Mouse (Mus musculus): ENCODE data around the gene Cbx1. TPM values are rescaled to one million over a fixed set of nuclear protein-coding genes. Genes with fewer than 3 reads are reported as not detected.

The Cbx1 gene
- total and polyA plus RNA-seq, 2 experiments: 9.7 to 16.0 TPM

DNA sequence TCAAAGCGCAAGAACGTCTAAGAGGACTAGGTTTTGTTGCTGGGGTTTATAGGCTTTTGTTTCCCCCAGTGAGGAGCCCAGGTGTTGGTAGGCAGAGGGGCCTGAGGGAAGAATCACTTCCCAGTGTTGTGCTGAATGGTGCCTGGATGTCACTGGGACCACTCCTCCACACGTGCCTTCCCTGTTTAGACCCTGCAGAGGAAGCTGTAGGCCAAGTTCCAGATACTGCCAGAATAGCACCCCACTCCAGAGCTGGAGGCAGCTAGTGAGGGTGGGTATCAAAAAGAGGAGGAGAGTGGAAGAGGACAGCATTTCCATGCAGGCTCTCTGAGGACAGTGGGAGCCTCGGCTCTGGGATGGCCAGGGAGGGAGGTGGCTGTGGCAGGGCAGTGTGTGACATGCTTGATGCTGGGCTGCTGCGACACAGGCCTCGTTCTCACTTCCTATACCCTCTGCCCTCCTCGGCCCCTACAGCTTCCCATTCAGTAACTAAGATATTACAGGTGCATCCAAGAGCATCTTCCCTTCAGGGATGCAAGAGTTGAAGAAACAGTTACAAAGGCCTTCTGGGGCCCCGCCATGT lies 29.3 kb downstream of the Cbx1 start:
- H3K36me3 ChIP-seq (ENCODE audit: control insufficient read depth, insufficient read depth, low read length): peaks cover 51% of the 10 kb centered on the region
- TF ChIP-seq POLR2A (IDR thresholded peaks at IDR 0.05; ENCODE audit: extremely low read depth, insufficient read depth, low read length): no peak
- TF ChIP-seq CTCF (IDR thresholded peaks at IDR 0.05; ENCODE audit: low read depth, low read length): no peak
- no peak for DNase-seq (ENCODE audit: extremely low read depth, low read depth, low spot score)

DNA sequence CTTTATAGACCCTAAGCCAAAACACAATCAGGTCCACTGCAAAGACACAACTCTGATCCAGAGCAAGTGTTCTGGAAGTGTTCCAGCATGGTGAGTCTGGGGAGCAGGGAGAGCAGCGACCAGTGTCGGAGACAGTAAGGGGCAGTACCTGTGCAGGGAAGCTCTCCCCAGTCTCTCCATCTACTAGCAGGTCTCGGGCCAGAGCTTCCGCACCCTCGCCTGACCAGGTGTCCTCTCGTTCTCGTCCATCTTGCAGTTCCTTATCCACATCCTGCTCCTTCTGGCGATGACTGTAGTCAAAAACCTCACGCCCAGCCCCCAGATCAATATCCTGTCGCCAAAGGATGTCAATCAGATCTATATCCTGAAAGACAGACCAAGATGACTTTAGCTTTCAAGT lies 33.0 kb downstream of the Cbx1 start:
- Histone ChIP-seq H3K36me3 (ENCODE audit: control insufficient read depth, insufficient read depth, low read length) (peaks cover 35% of the 10 kb centered on the region), H3K4me1 (ENCODE audit: control insufficient read depth, insufficient read depth, low read length) (peaks cover 35% of the 10 kb centered on the region)

More for the DNA sequence above, 29.3 kb downstream of the Cbx1 start:
- Histone ChIP-seq H3K4me1 (ENCODE audit: control insufficient read depth, insufficient read depth, low read length) (peaks cover 8% of the 10 kb centered on the region), H3K4me3 (ENCODE audit: insufficient read depth, low read depth, low read length) (no peak overlapping the region), H3K9ac (ENCODE audit: low read depth, low read length) (no peak overlapping the region), H3K27me3 (ENCODE audit: control insufficient read depth, insufficient read depth, low read length) (no peaks in the 10 kb centered on the region), H3K27ac (replicated peaks; ENCODE audit: insufficient read depth, low read depth, low read length) (no peak overlapping the region), H3K79me2 (ENCODE audit: control insufficient read depth, insufficient read depth, low read length) (peaks cover 7% of the 10 kb centered on the region)
- 91% methylated on average over 8 of the region's 8 CpGs for WGBS

DNA sequence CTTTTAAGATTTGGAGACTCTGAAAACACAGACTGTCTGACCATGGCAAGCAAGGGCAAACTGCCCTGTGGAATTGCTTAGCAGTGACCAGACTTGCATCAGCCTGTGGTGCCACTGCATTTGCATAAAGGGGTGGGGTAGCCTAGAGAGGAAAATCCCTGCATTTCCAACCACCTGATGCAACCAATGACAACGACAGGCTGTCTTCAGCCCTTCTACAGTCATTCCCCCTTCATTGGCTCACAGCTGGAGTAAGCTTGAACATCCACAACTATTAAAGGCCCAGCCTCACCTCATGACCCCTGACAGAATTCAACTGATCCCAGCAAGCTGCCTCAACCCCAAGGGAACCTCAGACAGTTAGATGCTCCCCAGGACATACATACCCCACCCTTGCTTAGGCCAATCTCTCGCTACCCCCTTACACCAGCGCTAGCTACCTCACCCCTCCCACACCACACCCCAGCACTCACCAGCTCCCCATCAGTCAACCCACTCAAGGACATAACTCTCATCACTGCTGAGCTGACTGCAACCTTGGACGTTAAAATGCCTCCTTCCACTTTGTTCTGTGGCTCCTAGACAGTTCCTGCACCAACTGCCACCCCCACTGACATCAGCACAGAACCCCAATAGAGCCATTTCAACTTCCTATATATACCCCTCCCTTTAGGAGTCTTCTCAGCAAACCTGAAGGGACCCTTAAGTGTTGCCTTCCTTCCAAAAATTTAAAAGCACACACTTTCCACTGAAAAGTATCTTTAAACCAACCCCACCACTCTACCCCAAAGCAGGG lies 33.9 kb downstream of the Cbx1 start:
- Histone ChIP-seq H3K27ac (replicated peaks; ENCODE audit: insufficient read depth, low read depth, low read length) (peak overlapping the region; percentile 64), H3K4me1 (ENCODE audit: control insufficient read depth, insufficient read depth, low read length) (peaks cover 43% of the 10 kb centered on the region), H3K4me3 (ENCODE audit: insufficient read depth, low read depth, low read length) (no peak overlapping the region), H3K9ac (ENCODE audit: low read depth, low read length) (peak overlapping the region; percentile 41; the same call in 1 of the 2 replicates), H3K36me3 (ENCODE audit: control insufficient read depth, insufficient read depth, low read length) (peaks cover 35% of the 10 kb centered on the region), H3K79me2 (ENCODE audit: control insufficient read depth, insufficient read depth, low read length) (peaks cover 43% of the 10 kb centered on the region), H3K27me3 (ENCODE audit: control insufficient read depth, insufficient read depth, low read length) (no peaks in the 10 kb centered on the region)
- DNase-seq (ENCODE audit: extremely low read depth, low read depth, low spot score): peak; percentile 94
- WGBS: 9% methylated on average over 4 of the region's 4 CpGs
- TF ChIP-seq CTCF (IDR thresholded peaks at IDR 0.05; ENCODE audit: low read depth, low read length): no peak

More for the DNA sequence above, 33.0 kb downstream of the Cbx1 start:
- H3K9ac ChIP-seq (ENCODE audit: low read depth, low read length): no peak overlapping the region
- no peak overlapping the region for H3K4me3 ChIP-seq (ENCODE audit: insufficient read depth, low read depth, low read length)
- H3K27ac ChIP-seq (replicated peaks; ENCODE audit: insufficient read depth, low read depth, low read length): peak overlapping the region; percentile 64
- DNase-seq (ENCODE audit: extremely low read depth, low read depth, low spot score): no peak
- H3K27me3 ChIP-seq (ENCODE audit: control insufficient read depth, insufficient read depth, low read length): no peaks in the 10 kb centered on the region
- peaks cover 34% of the 10 kb centered on the region for H3K79me2 ChIP-seq (ENCODE audit: control insufficient read depth, insufficient read depth, low read length)
- WGBS: 79% methylated on average over 10 of the region's 10 CpGs
- no peak for TF ChIP-seq CTCF (IDR thresholded peaks at IDR 0.05; ENCODE audit: low read depth, low read length)
- no peak for TF ChIP-seq POLR2A (IDR thresholded peaks at IDR 0.05; ENCODE audit: extremely low read depth, insufficient read depth, low read length)

DNA sequence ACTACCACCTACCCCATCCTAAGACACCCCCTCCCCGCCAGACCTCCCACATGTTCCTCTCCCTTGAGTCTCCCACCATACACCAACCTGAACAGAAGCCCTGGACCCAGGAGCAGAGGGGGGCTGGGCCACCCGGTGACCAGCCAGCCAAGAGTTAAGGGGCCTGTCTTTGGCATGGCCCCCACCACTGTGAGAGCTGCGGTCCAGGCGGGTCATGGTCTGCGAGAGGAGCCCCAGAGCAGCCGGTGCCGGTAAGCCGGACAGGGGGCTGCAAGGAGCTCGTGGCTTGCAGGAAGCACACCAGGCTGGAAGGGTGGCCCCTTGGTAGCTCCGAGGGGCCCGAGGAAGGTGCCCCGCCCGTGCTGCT lies 34.5 kb downstream of the Cbx1 start:
- peak overlapping the region; percentile 74; the same call in 1 of the 2 replicates for H3K4me3 ChIP-seq (ENCODE audit: insufficient read depth, low read depth, low read length)
- WGBS: 12% methylated on average over 13 of the region's 13 CpGs
- H3K27ac ChIP-seq (replicated peaks; ENCODE audit: insufficient read depth, low read depth, low read length): peak overlapping the region; percentile 32; the same call in 1 of the 2 replicates
- H3K4me1 ChIP-seq (ENCODE audit: control insufficient read depth, insufficient read depth, low read length): peaks cover 43% of the 10 kb centered on the region
- H3K36me3 ChIP-seq (ENCODE audit: control insufficient read depth, insufficient read depth, low read length): peaks cover 33% of the 10 kb centered on the region
- peak overlapping the region; percentile 64 for H3K9ac ChIP-seq (ENCODE audit: low read depth, low read length)
- H3K79me2 ChIP-seq (ENCODE audit: control insufficient read depth, insufficient read depth, low read length): peaks cover 45% of the 10 kb centered on the region
- no peak for DNase-seq (ENCODE audit: extremely low read depth, low read depth, low spot score)
- H3K27me3 ChIP-seq (ENCODE audit: control insufficient read depth, insufficient read depth, low read length): no peaks in the 10 kb centered on the region
- TF ChIP-seq POLR2A (IDR thresholded peaks at IDR 0.05; ENCODE audit: extremely low read depth, insufficient read depth, low read length): no peak
- TF ChIP-seq CTCF (IDR thresholded peaks at IDR 0.05; ENCODE audit: low read depth, low read length): no peak

DNA sequence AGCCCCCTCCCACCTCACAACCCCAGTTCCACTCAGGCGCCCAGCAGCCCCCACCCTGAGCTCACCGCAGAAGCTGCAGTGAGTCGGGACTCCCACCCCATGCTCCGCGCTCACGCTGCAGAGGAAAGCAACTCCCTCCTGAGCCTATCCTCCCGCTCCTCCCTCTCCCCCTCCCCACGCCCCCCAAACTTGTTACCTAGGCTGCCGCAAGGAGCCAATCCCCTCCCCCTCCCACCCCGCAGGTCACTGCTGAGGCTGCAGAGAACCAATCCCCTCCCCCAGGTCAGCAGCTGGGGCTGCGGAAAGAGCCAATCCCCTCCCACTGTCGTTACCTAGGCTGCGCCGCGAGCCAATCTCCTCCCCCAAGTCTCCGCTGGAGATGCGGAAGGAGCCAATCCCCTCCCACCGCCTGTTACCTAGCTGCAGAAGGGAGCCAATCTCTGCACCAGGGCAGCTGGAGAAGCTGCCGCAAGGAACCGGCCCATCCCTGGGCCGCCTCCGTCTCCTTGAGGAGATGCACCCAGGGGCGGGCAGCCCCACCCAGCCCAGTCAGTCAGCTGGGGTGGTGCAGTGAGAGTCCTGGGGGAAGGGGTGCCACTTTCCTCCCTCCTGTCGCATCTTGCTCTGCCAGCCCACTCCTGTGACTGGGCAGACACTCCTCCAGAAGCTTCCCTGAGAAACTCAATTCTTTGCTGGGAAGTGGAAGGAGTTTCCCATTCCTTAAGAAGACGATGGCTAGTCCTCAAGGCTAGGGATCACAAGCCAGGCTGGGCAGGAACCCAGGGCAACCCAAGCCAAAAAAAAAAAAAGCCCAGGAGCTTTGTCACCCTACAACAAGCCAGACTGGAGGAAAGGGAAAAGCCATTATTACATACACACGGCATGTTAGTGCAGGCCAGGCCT lies 35.2 kb downstream of the Cbx1 start:
- under 1% methylated on average over 24 of the region's 26 CpGs for WGBS
- Histone ChIP-seq H3K4me1 (ENCODE audit: control insufficient read depth, insufficient read depth, low read length) (peaks cover 43% of the 10 kb centered on the region), H3K27me3 (ENCODE audit: control insufficient read depth, insufficient read depth, low read length) (no peaks in the 10 kb centered on the region), H3K9ac (ENCODE audit: low read depth, low read length) (peak overlapping the region; percentile 64), H3K79me2 (ENCODE audit: control insufficient read depth, insufficient read depth, low read length) (peaks cover 45% of the 10 kb centered on the region), H3K27ac (replicated peaks; ENCODE audit: insufficient read depth, low read depth, low read length) (peak overlapping the region; percentile 54), H3K4me3 (ENCODE audit: insufficient read depth, low read depth, low read length) (peak overlapping the region; percentile 74), H3K36me3 (ENCODE audit: control insufficient read depth, insufficient read depth, low read length) (peaks cover 33% of the 10 kb centered on the region)
- DNase-seq (ENCODE audit: extremely low read depth, low read depth, low spot score): peak; percentile 88
- TF ChIP-seq POLR2A (IDR thresholded peaks at IDR 0.05; ENCODE audit: extremely low read depth, insufficient read depth, low read length) (no peak), CTCF (IDR thresholded peaks at IDR 0.05; ENCODE audit: low read depth, low read length) (no peak)
